Mouse (Mus musculus): Measurements from ENCODE around the gene Rufy3.

DNA sequence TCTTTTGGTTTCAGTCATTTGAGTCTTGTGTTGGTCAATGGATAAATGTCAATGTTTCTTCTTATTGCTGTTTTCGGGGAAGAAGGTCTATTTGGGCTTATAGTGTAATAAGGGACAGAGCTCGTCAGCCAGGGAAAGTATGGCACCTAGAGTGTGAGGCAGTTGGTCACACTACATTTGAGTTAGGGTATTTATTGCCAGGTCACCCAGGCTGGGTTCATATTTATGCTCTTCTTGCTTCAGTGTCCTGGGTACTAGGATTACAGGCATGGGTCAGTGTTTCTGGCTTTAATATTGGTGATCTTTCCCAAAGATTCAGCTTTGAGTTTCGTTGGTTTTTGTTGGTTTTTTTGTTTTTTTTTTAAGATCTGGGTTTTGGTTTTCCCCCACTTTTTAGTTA lies 37.9 kb downstream of the Rufy3 start:
- TF ChIP-seq CTCF (IDR thresholded peaks at IDR 0.05; ENCODE audit: insufficient read depth, low read length) (no peak), POLR2A (IDR thresholded peaks at IDR 0.05; ENCODE audit: borderline replicate concordance, extremely low read depth, low read depth, low read length) (no peak)

Measured in lung, adult 2 months (tissue).